Mouse (Mus musculus): ENCODE data around the gene Ube2d1.

DNA sequence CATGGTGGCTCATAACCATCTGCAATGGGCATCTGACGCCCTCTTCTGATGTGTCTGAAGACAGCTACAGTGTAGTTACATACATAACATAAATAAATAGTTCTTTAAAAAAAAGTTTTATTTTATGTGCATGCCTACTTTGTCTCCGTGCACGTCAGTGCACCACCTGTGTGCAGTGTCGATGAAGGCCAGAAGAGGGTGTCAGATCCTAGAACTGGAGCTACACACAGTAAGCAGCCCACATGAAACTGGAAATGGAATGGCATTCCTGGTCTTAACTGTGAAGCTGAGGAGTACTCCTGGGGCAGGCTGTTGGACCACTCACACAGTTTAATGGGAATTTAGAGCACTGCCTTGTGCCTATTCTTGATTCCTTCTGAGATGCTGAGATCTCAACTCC, 47.3 kb upstream of the Ube2d1 start:
- peak; percentile 40; the same call in 1 of the 2 replicates for TF ChIP-seq CTCF (IDR thresholded peaks at IDR 0.05; ENCODE audit: low read depth)
- TF ChIP-seq EP300 (IDR thresholded peaks at IDR 0.05; ENCODE audit: low read depth), result no peak

Measured in liver, embryonic 14.5 days (tissue).